Mouse (Mus musculus) layer of hippocampus, adult 8-10 months (tissue): ENCODE data around the gene Sap30bp. TPM values are rescaled to one million over a fixed set of nuclear protein-coding genes. Genes with fewer than 3 reads are reported as not detected.

Experiments used
- DNase-seq, 2 experiments: peaks; one replicate each; pipeline ENCODE4 v3.0.0; 2022; ENCODE audit warnings: low spot score in 2 of 2
- total RNA-seq, 4 experiments: library from RNA; stranded (reverse); gene quantifications; 2 replicates each; pipeline ENCODE4 v1.2.4; 2022

Sap30bp gene
- total RNA-seq: 10 to 100 TPM; 39.7 to 60.3 (median 44.3) TPM

GRCm38 (mm10) chr11:115933108-115933746 is at the start of gene Sap30bp, which contains the start of gene Recql5:
Sap30bp (plus strand) TSS chr11:115933282.
Recql5 (minus strand) TSS chr11:115933477.
- peak; percentile 98 for DNase-seq

- DNase-seq: no peak
Measured at GRCm38 (mm10) chr11:115884361-115884760, 48.7 kb upstream of the Sap30bp start.

GRCm38 (mm10) chr11:115885281-115885680 is 47.8 kb upstream of the Sap30bp start:
- DNase-seq: no peak

GRCm38 (mm10) chr11:115886446-115886845 is 46.6 kb upstream of the Sap30bp start:
- DNase-seq: no peak

- DNase-seq: no peak
Measured at GRCm38 (mm10) chr11:115888020-115888419, 45.1 kb upstream of the Sap30bp start.

- no peak for DNase-seq
Measured at GRCm38 (mm10) chr11:115889159-115889558, 43.9 kb upstream of the Sap30bp start.

GRCm38 (mm10) chr11:115892213-115892612 is 40.9 kb upstream of the Sap30bp start:
- no peak for DNase-seq

GRCm38 (mm10) chr11:115893071-115893470 is 40.0 kb upstream of the Sap30bp start:
- no peak for DNase-seq

GRCm38 (mm10) chr11:115894755-115895520 is 38.1 kb upstream of the Sap30bp start:
- no peak for DNase-seq

GRCm38 (mm10) chr11:115898446-115898845 is 34.6 kb upstream of the Sap30bp start:
- no peak for DNase-seq

- peak; percentile 73 to 83 for DNase-seq
Measured at GRCm38 (mm10) chr11:115898886-115899285, 34.2 kb upstream of the Sap30bp start.

GRCm38 (mm10) chr11:115899486-115900266 is 33.4 kb upstream of the Sap30bp start, which contains the start of gene Smim5:
Smim5 (plus strand) TSS chr11:115899966.
- no peak for DNase-seq

- DNase-seq: no peak
Measured at GRCm38 (mm10) chr11:115900561-115901337, 32.3 kb upstream of the Sap30bp start.

- no peak for DNase-seq
Measured at GRCm38 (mm10) chr11:115901338-115902161, 31.5 kb upstream of the Sap30bp start.

GRCm38 (mm10) chr11:115902177-115902576 is 30.9 kb upstream of the Sap30bp start:
- no peak for DNase-seq

- DNase-seq: no peak
Measured at GRCm38 (mm10) chr11:115902831-115903230, 30.3 kb upstream of the Sap30bp start.

- no peak for DNase-seq
Measured at GRCm38 (mm10) chr11:115903384-115904230, 29.5 kb upstream of the Sap30bp start.

- DNase-seq: no peak
Measured at GRCm38 (mm10) chr11:115904231-115904955, 28.7 kb upstream of the Sap30bp start.
